Mouse (Mus musculus) gastrocnemius, postnatal 4 days (tissue): Measurements from ENCODE around the gene Rtkn2. TPM values are rescaled to one million over a fixed set of nuclear protein-coding genes. Genes with fewer than 3 reads are reported as not detected.
A peak's percentile ranks its signal among the peaks of the same experiment; 100 is the strongest.

Experiments used
- DNase-seq, 2 experiments: peaks; one replicate each; pipeline ENCODE4 v3.0.0; 2021 to 2022; ENCODE audit warnings: low spot score in 2 of 2, mixed read lengths in 2 of 2
- total RNA-seq, 2 experiments: library from RNA; stranded (reverse); gene quantifications; 2 replicates each; pipeline ENCODE4 v1.2.3; 2021

Gene Rtkn2
- total RNA-seq, 2 experiments from 2014 or later = 3.1 to 3.5 TPM

- no peak for DNase-seq
Observed at GRCm38 (mm10) chr10:67995356-67995755, 16.0 kb downstream of the Rtkn2 start.

DNA sequence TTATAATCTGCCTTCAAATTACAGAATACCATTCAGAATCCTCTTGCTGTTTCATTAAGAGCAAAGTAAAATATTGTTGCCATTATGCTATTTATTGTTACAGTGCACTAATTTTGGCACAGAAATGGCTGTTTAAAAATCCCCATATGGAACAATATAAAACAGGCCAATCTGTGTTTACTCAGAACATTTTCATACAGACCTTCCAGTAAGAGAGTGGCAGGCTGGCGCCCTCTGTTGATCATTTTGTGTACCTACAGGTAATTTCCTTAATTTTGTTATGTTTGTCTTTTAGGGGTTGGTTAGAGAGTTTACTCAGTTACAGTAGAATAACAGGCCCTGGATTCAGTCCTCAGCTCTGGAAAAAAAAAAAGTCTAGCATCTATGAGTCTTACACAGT lies 16.8 kb downstream of the Rtkn2 start:
- no peak for DNase-seq

GRCm38 (mm10) chr10:67998116-67998635 lies 18.8 kb downstream of the Rtkn2 start:
- DNase-seq = peak in 1 of 2 experiments; percentile 56

DNA sequence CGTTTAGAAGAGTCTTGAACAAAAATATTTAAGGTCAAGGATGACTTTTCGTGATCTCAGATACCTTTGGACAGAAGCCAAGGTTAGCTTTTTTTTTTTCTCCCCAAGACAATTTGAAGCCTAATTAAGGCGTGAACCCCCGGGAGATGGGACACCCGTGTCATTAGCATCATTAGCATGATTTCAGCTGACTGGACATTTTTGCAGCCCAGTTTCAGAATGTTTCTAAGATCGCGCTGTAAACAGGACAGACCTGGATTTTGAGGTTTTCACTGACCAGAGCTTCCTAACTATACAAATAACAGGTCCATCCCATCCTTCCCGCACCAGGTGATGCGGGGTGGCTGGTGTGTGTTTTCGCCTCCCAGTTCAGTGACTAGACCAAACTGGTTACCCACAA lies 19.8 kb downstream of the Rtkn2 start:
- no peak for DNase-seq

- DNase-seq = no peak
Observed at GRCm38 (mm10) chr10:68001456-68001855, 22.1 kb downstream of the Rtkn2 start.

- peak in 1 of 2 experiments; percentile 16 for DNase-seq
Observed at GRCm38 (mm10) chr10:68003651-68004422, 24.5 kb downstream of the Rtkn2 start.

DNA sequence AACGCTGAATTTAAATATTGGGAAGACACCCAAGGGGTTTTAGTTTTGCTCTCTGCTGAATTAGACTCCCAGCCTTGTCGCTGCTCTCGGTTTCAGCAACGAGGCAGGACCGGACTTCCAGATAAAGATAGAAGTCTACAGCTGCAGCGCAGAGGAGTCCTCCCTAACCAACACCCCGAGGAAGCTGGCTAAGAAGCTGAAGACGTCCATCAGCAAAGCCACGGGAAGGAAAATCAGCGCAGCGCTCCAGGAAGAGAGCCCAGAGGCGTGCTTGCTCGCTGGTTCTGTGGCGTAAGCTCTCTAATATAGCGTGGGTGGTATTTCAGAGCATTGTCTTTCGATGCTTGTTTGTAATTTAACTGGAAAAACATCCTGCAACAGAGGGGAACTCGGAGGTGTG lies 26.0 kb downstream of the Rtkn2 start:
- DNase-seq = no peak

GRCm38 (mm10) chr10:68006491-68006890 lies 27.1 kb downstream of the Rtkn2 start:
- no peak for DNase-seq

DNA sequence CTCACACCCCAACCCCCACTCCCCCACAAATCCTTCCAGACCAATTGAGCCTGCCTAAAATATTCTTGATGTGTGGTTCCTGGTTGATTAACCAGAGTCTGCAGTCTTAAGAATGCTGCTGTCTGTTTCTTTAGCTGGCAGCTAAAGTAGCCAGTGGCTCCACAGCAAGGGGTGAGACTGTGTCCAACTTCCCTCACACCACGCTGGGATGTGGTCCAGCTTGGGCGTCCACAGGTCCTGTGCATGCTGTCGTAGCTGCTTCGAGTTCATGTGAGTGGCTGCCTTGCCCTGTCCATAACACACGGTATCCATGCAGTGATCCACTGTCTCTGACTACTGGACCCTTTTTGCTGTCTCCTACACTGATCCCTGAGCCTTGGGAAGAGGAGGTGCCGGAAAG lies 27.7 kb downstream of the Rtkn2 start:
- no peak for DNase-seq

DNA sequence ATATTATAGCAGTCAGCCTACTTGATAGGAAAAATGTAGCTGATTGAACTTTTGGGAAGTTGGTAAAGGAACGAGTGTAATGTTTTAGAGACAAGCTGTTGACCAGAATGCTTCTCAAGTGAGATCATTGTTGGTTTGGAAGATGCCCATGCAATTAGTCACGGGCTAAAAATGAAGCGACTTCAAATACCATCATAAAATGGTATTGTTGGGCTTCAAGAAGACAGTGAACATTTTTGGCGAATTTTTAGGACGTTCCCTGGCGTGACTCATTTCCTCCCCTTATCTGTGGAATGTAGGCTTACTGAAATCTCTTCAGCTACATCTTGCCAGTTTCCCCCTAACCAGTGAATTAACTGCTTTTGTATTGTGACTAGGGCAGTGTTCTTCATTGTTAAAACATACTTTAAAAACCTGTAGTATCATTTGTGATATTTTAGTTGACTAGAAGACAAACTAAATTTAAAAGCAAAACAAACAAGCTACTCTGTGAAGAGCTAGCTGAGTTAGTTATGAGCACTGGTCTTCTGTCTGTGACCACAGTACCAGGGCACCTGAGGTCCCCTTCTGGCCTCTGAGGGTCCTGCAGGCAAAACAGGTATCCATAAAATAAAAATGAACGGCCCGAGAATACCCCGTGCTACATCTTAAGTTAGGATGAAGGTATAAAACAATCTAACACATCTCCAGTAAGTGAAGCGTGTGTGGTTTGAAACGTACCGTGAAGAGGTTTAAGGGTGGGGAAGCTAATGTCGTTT lies 29.0 kb downstream of the Rtkn2 start:
- DNase-seq = no peak

- no peak for DNase-seq
Observed at GRCm38 (mm10) chr10:68009301-68009700, 29.9 kb downstream of the Rtkn2 start.

GRCm38 (mm10) chr10:68009867-68010266 lies 30.5 kb downstream of the Rtkn2 start:
- no peak for DNase-seq

GRCm38 (mm10) chr10:68013137-68013536 lies 33.8 kb downstream of the Rtkn2 start:
- DNase-seq = no peak

- DNase-seq = no peak
Observed at GRCm38 (mm10) chr10:68020755-68021154, 41.4 kb downstream of the Rtkn2 start.

- DNase-seq = no peak
Observed at GRCm38 (mm10) chr10:68025660-68026059, 46.3 kb downstream of the Rtkn2 start.

DNA sequence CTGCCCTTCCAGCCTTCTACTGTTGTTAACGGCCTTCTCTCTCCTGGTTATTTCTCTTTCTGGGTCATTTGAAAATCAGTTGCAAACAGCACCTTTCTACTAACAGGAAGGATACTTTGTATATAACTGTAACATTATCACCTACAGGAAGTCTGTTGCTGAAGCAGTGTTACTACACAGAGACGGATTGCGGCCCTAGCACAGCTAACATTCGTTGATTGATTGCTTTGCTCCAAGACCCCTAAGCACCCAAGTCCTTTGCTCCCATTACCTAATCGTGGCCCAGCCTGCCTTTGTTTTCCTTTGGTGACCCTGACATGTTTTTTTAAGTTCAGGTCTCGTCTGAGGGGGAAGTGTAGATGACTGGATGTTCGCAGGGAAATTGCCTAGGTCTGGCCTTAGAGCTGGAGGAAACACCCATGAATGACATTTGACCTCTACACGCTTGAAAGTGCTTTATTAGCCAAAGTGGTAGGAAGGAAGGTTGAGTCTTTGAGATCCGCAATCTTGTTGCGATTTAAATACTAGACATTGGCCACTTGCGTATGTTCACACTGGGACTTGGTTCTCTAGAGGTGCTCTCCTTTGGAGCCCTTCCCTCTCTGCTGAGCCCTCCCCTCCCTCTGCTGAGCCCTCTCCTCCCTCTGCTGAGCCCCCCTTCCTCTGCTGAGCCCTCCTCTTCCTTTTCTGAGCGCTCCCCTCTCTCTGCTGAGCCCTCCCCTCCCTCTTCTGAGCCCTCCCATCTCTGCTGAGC lies 49.1 kb downstream of the Rtkn2 start:
- no peak for DNase-seq

GRCm38 (mm10) chr10:68029081-68029626 lies 49.8 kb downstream of the Rtkn2 start:
- no peak for DNase-seq

DNA sequence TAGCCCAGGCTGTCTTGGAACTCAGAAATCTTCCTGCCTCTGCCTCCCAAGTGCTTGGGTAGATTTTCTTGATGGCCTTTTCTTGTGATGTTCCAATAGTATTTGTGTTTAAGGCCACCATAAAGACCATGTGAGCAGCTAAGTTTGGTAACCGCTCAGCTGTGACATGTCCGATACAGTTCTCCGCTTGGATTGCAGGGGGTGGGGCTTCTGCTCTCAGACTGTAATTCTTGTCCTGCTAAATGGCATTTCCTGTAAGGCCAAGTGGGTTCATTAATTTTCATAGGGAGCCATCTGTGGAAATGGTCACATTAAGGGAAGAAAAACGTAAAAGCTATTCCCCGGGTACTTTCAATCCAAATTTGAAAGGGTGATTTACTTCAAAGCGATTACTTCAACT lies 50.7 kb downstream of the Rtkn2 start:
- no peak for DNase-seq

GRCm38 (mm10) chr10:68035707-68036367 lies 56.5 kb downstream of the Rtkn2 start:
- no peak for DNase-seq

DNA sequence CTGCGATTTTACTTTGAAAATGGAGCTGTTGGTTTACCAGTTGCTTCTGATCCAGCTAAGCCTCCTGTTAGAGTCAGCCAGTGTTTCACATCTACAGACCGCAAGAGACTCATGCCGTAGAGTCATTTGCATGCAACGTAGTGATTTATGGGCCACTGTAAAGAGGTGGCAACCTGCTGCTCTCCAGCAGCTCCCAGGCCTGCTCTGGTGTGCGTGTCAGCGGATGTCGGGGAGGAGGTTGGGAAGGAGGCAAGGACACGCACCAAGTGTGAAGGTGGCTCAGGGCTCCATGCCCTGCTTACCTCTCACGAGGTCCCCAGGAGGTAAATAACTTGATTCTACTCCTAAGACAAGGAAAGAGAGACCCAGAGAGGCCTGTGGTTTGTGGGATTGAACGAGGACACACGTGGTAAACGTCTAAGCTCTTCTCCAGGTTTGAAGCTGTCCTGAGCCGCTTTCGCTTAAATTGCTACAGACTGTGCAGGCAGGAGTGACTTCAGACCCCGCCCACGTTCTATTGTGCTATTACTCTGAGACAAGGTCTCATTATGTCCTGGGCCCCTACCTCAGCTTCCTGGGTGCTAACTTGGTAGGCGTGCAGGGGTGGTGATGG lies 57.1 kb downstream of the Rtkn2 start:
- no peak for DNase-seq
